Mouse (Mus musculus) MEL (cell line): ENCODE results near the gene Pip4k2c. TPM values are rescaled to one million over a fixed set of nuclear protein-coding genes. Genes with fewer than 3 reads are reported as not detected.

ENCODE experiments used
- DNase-seq: peaks from one replicate; pipeline ENCODE4 v3.0.0; 2011; ENCODE audit warnings: low read depth, low spot score
- H3K27ac ChIP-seq: 2 replicates; pipeline ENCODE4 v1.5.1; 2012; ENCODE audit warnings: low read depth, mild to moderate bottlenecking, control low read depth, low read length, moderate library complexity; ENCODE audit not compliant: control insufficient read depth
- H3K27me3 ChIP-seq, 2 experiments: fragments of 150-350 bp in 1 of 2; sonication (generic) in 1 of 2; 2 replicates each; pipeline ENCODE4 v1.6.1; 2012; ENCODE audit warnings: low read length in 2 of 2, mild to moderate bottlenecking in 2 of 2, improper control_type of control experiment in 1 of 2, moderate library complexity in 1 of 2; ENCODE audit not compliant: insufficient read depth in 2 of 2, control insufficient read depth in 1 of 2
- H3K36me3 ChIP-seq, 2 experiments: 2 replicates each; pipeline ENCODE4 v1.6.1; 2012 to 2014; ENCODE audit warnings: low read length in 2 of 2, improper control_type of control experiment in 1 of 2, inconsistent platforms in 1 of 2, mild to moderate bottlenecking in 1 of 2; ENCODE audit not compliant: insufficient read depth in 2 of 2, control insufficient read depth in 1 of 2
- H3K4me1 ChIP-seq, 2 experiments: fragments of 150-350 bp in 1 of 2; sonication (generic) in 1 of 2; 2 replicates each; pipeline ENCODE4 v1.6.1; 2012; ENCODE audit warnings: low read length in 2 of 2, improper control_type of control experiment in 1 of 2, mild to moderate bottlenecking in 1 of 2; ENCODE audit not compliant: insufficient read depth in 2 of 2, control insufficient read depth in 1 of 2
- H3K4me3 ChIP-seq, 2 experiments: fragments of 150-350 bp in 1 of 2; sonication (generic) in 1 of 2; 2 replicates each; pipeline ENCODE4 v1.5.1; 2012; ENCODE audit warnings: low read depth in 2 of 2, low read length in 2 of 2, mild to moderate bottlenecking in 2 of 2, moderate library complexity in 2 of 2, control low read depth in 1 of 2, improper control_type of control experiment in 1 of 2; ENCODE audit not compliant: control insufficient read depth in 1 of 2, insufficient read depth in 1 of 2
- H3K79me2 ChIP-seq: 2 replicates; pipeline ENCODE4 v1.6.1; 2012; ENCODE audit warnings: mild to moderate bottlenecking, low read length, moderate library complexity; ENCODE audit not compliant: control insufficient read depth, poor library complexity, insufficient read depth
- H3K9ac ChIP-seq: 2 replicates; pipeline ENCODE4 v1.6.1; 2012; ENCODE audit warnings: low read depth, mild to moderate bottlenecking, control low read depth, low read length, moderate library complexity; ENCODE audit not compliant: control insufficient read depth, poor library complexity, severe bottlenecking
- H3K9me3 ChIP-seq: fragments of 150-350 bp; sonication (generic); replicated peaks from 2 replicates; pipeline ENCODE4 v1.6.1; 2012; ENCODE audit warnings: mild to moderate bottlenecking, low read length, improper control_type of control experiment, moderate library complexity; ENCODE audit not compliant: insufficient read depth
- CTCF ChIP-seq, 3 experiments: IDR thresholded peaks in 2 of 3; conservative IDR thresholded peaks in 1 of 3; 2 replicates each; pipeline ENCODE4 v1.5.1; 2011 to 2012; ENCODE audit warnings: low read length in 3 of 3, low read depth in 2 of 3, mild to moderate bottlenecking in 2 of 3, improper control_type of control experiment in 1 of 3, inconsistent platforms in 1 of 3, mixed read lengths in 1 of 3, moderate library complexity in 1 of 3; ENCODE audit not compliant: control insufficient read depth in 1 of 3, insufficient read depth in 1 of 3, poor library complexity in 1 of 3, severe bottlenecking in 1 of 3
- ELF1 ChIP-seq: IDR thresholded peaks from 2 replicates; pipeline ENCODE4 v1.6.1; 2014; ENCODE audit warnings: low read depth, mild to moderate bottlenecking, inconsistent platforms, low read length, improper control_type of control experiment, moderate library complexity
- ETS1 ChIP-seq: IDR thresholded peaks from 2 replicates; pipeline ENCODE4 v1.6.1; 2012; ENCODE audit warnings: low read depth, mild to moderate bottlenecking, inconsistent platforms, low read length, improper control_type of control experiment, moderate library complexity
- HCFC1 ChIP-seq: IDR thresholded peaks from 2 replicates; pipeline ENCODE4 v1.6.1; 2012; ENCODE audit warnings: low read depth, mild to moderate bottlenecking, inconsistent platforms, low read length, improper control_type of control experiment, moderate library complexity
- KAT2A ChIP-seq: conservative IDR thresholded peaks from 2 replicates; pipeline ENCODE4 v1.6.1; 2012; ENCODE audit warnings: low read depth, low read length, improper control_type of control experiment, inconsistent platforms
- MAFK ChIP-seq: IDR thresholded peaks from 2 replicates; pipeline ENCODE4 v1.6.1; 2011; ENCODE audit warnings: low read depth, mild to moderate bottlenecking, low read length, improper control_type of control experiment, borderline replicate concordance
- MXI1 ChIP-seq: IDR thresholded peaks from 2 replicates; pipeline ENCODE4 v1.6.1; 2011; ENCODE audit warnings: mild to moderate bottlenecking, low read depth, low read length, improper control_type of control experiment
- MYC ChIP-seq: IDR thresholded peaks from 2 replicates; pipeline ENCODE4 v1.6.1; 2011; ENCODE audit warnings: low read depth, mild to moderate bottlenecking, low read length, improper control_type of control experiment, moderate library complexity
- NELFE ChIP-seq: IDR thresholded peaks from 2 replicates; pipeline ENCODE4 v1.6.1; 2011; ENCODE audit warnings: low read depth, low read length, improper control_type of control experiment
- POLR2A ChIP-seq, 2 experiments: IDR thresholded peaks; 2 replicates each; pipeline ENCODE4 v1.6.1; 2011 to 2012; ENCODE audit warnings: low read length in 2 of 2, mild to moderate bottlenecking in 2 of 2, control low read depth in 1 of 2, improper control_type of control experiment in 1 of 2, low read depth in 1 of 2, moderate library complexity in 1 of 2; ENCODE audit not compliant: control insufficient read depth in 1 of 2, insufficient read depth in 1 of 2, poor library complexity in 1 of 2
- POLR2AphosphoS2 ChIP-seq: IDR thresholded peaks from 2 replicates; pipeline ENCODE4 v1.6.1; 2011; ENCODE audit warnings: low read length, improper control_type of control experiment
- RAD21 ChIP-seq: IDR thresholded peaks from 2 replicates; pipeline ENCODE4 v1.6.1; 2011; ENCODE audit warnings: mild to moderate bottlenecking, low read depth, low read length, improper control_type of control experiment
- SIN3A ChIP-seq: IDR thresholded peaks from 2 replicates; pipeline ENCODE4 v1.6.1; 2012; ENCODE audit warnings: low read length, improper control_type of control experiment, inconsistent platforms
- TBP ChIP-seq: IDR thresholded peaks from 2 replicates; pipeline ENCODE4 v1.8.0; 2011; ENCODE audit warnings: low read depth, low read length, improper control_type of control experiment
- TCF12 ChIP-seq: IDR thresholded peaks from 2 replicates; pipeline ENCODE4 v1.6.1; 2014; ENCODE audit warnings: low read depth, mild to moderate bottlenecking, inconsistent platforms, low read length, improper control_type of control experiment, moderate library complexity
- USF1 ChIP-seq: IDR thresholded peaks from 2 replicates; pipeline ENCODE4 v1.6.1; 2014; ENCODE audit warnings: low read depth, mild to moderate bottlenecking, inconsistent platforms, low read length, improper control_type of control experiment, moderate library complexity
- USF2 ChIP-seq, 2 experiments: IDR thresholded peaks; 2 replicates each; pipeline ENCODE4 v1.6.1; 2011 to 2012; ENCODE audit warnings: improper control_type of control experiment in 2 of 2, low read length in 2 of 2, borderline replicate concordance in 1 of 2, inconsistent platforms in 1 of 2, low read depth in 1 of 2, mild to moderate bottlenecking in 1 of 2; ENCODE audit not compliant: insufficient read depth in 1 of 2
- polyA plus RNA-seq, 2 experiments: library from polyadenylated mRNA; stranded (reverse) in 1 of 2; unstranded in 1 of 2; fragments of >175 nt in 1 of 2; fragments of >200 nt in 1 of 2; gene quantifications; 2 replicates each; pipeline versions ENCODE4 v1.2.1 to v1.2.4; 2012; ENCODE audit warnings: low replicate concordance in 2 of 2, low read depth in 1 of 2; ENCODE audit not compliant: insufficient read length in 2 of 2, insufficient read depth in 1 of 2, missing spikeins in 1 of 2
- total RNA-seq: library from RNA; depleted of rRNA; stranded (reverse); fragments of 300-350 nt; gene quantifications from 2 replicates; pipeline ENCODE4 v1.2.3, GENCODE M21; 2012

Pip4k2c gene
- total and polyA plus RNA-seq, 3 experiments, result 31.9 to 58.2 TPM; not detected in 1

GRCm38 (mm10) chr10:127218339-127218738 lies 7.0 kb upstream of the Pip4k2c start:
- Histone ChIP-seq H3K36me3 (no peaks in the 10 kb centered on the region; a peak in 1 of 4 replicates), H3K4me1 (0 out of 4 replicates have a peak, but pooled peaks cover 0 to 6% of the 10 kb centered on the region in 2 experiments), H3K4me3 (no peak overlapping the region), H3K27me3 (no peaks in the 10 kb centered on the region), H3K79me2 (no peaks in the 10 kb centered on the region), H3K9ac (no peak overlapping the region), H3K9me3 (no peaks in the 10 kb centered on the region), H3K27ac (no peak overlapping the region)
- no peak for DNase-seq
- TF ChIP-seq TBP (no peak), KAT2A (no peak), TCF12 (no peak)

GRCm38 (mm10) chr10:127217177-127217576 lies 5.8 kb upstream of the Pip4k2c start:
- DNase-seq, result no peak
- no peak overlapping the region for H3K27ac ChIP-seq
- H3K4me3 ChIP-seq, result no peak overlapping the region
- 0 out of 4 replicates have a peak, but pooled peaks cover 0 to 6% of the 10 kb centered on the region in 2 experiments for H3K4me1 ChIP-seq
- H3K79me2 ChIP-seq, result no peaks in the 10 kb centered on the region
- no peaks in the 10 kb centered on the region for H3K27me3 ChIP-seq
- TF ChIP-seq USF1 (no peak), HCFC1 (no peak), MXI1 (no peak), ETS1 (no peak), ELF1 (no peak), CTCF (IDR thresholded peaks at IDR 0.05 in 2 of 3, conservative IDR thresholded peaks at IDR 0.05 in 1 of 3; ENCODE audit: control insufficient read depth in 1 of 3, insufficient read depth in 1 of 3, low read depth in 2 of 3, low read length in 3 of 3, poor library complexity in 1 of 3, severe bottlenecking in 1 of 3) (no peak), MYC (no peak), POLR2A (IDR thresholded peaks at IDR 0.05; ENCODE audit: control insufficient read depth in 1 of 2, insufficient read depth in 1 of 2, low read depth in 1 of 2, low read length in 2 of 2, poor library complexity in 1 of 2) (no peak), POLR2AphosphoS2 (no peak), NELFE (no peak), RAD21 (no peak), SIN3A (no peak), USF2 (IDR thresholded peaks at IDR 0.05; ENCODE audit: borderline replicate concordance in 1 of 2, insufficient read depth in 1 of 2, low read depth in 1 of 2, low read length in 2 of 2) (no peak), MAFK (no peak), KAT2A (no peak)
- no peak overlapping the region for H3K9ac ChIP-seq
- H3K36me3 ChIP-seq, result no peaks in the 10 kb centered on the region; a peak in 1 of 4 replicates
- H3K9me3 ChIP-seq, result no peaks in the 10 kb centered on the region
